ENCODE assay signal across 10 mouse cellular contexts in genomic region chr7:83658716-83659115, GRCm38 (mm10). TPM values are rescaled to one million over a fixed set of nuclear protein-coding genes. Genes with fewer than 3 reads are reported as not detected.
DNase-seq lines count a peak whose midpoint lies in the region; ATAC-seq and TF ChIP-seq lines count a peak whose summit lies in the region.
"Had no signal": no experiment of that assay in that cellular context is flagged by ENCODE, and none has a peak within 500 bp of the region (broad histone marks: within the 10 kb centered on the region; RNA-seq: fewer than 3 reads in every experiment).

No protein-coding gene starts in this region.

- no peaks in the 10 kb centered on the region for H3K36me3 ChIP-seq in heart, embryonic 13.5 days
- H3K36me3 ChIP-seq in lung, embryonic 14.5 days (ENCODE audit: insufficient read depth): no peaks in the 10 kb centered on the region
- no peaks in the 10 kb centered on the region for H3K36me3 ChIP-seq in intestine, embryonic 14.5 days (ENCODE audit: control insufficient read depth, insufficient read depth, low read length)
- H3K36me3 ChIP-seq in splenic B cell, adult 2 months (ENCODE audit: control insufficient read depth, insufficient read depth, low read length, poor library complexity, severe bottlenecking): no peaks in the 10 kb centered on the region
- H3K36me3 ChIP-seq: liver, embryonic 15.5 days had no signal

- DNase-seq in heart, adult 11 months: no peak
- DNase-seq in lung, embryonic 14.5 days: no peak
- DNase-seq in lung, adult 2 months: no peak
- no peak for DNase-seq in intestine, embryonic 14.5 days (ENCODE audit: low spot score)
- DNase-seq in splenic B cell, adult 2 months (ENCODE audit: low read depth, low spot score): peak; percentile 30
- DNase-seq in adrenal gland, postnatal 10 days: no peak
- DNase-seq in left cerebral cortex, adult 2 months (ENCODE audit: extremely low spot score in 1 of 2, low spot score in 2 of 2): no peak

- no peaks in the 10 kb centered on the region for H3K9me3 ChIP-seq in heart, embryonic 13.5 days
- no peaks in the 10 kb centered on the region for H3K9me3 ChIP-seq in lung, embryonic 14.5 days (ENCODE audit: low read depth, low read length)
- no peaks in the 10 kb centered on the region for H3K9me3 ChIP-seq in intestine, embryonic 14.5 days (ENCODE audit: control insufficient read depth, low read length)
- H3K9me3 ChIP-seq: liver, embryonic 15.5 days had no signal

- whole genome bisulfite sequencing in heart, embryonic 13.5 days: 75% methylated on average over 1 of the region's 1 CpGs
- 66% methylated on average over 1 of the region's 1 CpGs for WGBS in lung, embryonic 14.5 days
- 27% methylated on average over 1 of the region's 1 CpGs for WGBS in lung, adult 2 months
- WGBS in intestine, embryonic 14.5 days: 84% methylated on average over 1 of the region's 1 CpGs

- TF ChIP-seq POLR2A in lung, adult 2 months (IDR thresholded peaks at IDR 0.05; ENCODE audit: borderline replicate concordance, extremely low read depth, low read depth, low read length): no peak

- no peak overlapping the region for H3K4me3 ChIP-seq in heart, embryonic 13.5 days
- no peak overlapping the region for H3K4me3 ChIP-seq in lung, embryonic 14.5 days (ENCODE audit: low read depth, low read length)
- H3K4me3 ChIP-seq in lung, adult 2 months (replicated peaks; ENCODE audit: extremely low read depth, low read depth, low read length): no peak overlapping the region
- H3K4me3 ChIP-seq in intestine, embryonic 14.5 days (ENCODE audit: low read depth, low read length): no peak overlapping the region
- H3K4me3 ChIP-seq in left cerebral cortex, adult 2 months: no peak overlapping the region
- H3K4me3 ChIP-seq: liver, embryonic 15.5 days had no signal

- H3K4me2 ChIP-seq in heart, embryonic 13.5 days: no peak overlapping the region
- H3K4me2 ChIP-seq in lung, embryonic 14.5 days: no peak overlapping the region
- no peak overlapping the region for H3K4me2 ChIP-seq in intestine, embryonic 14.5 days (ENCODE audit: low read length)
- H3K4me2 ChIP-seq: liver, embryonic 15.5 days had no signal

- H3K27me3 ChIP-seq in heart, embryonic 13.5 days (replicated peaks): no peaks in the 10 kb centered on the region
- H3K27me3 ChIP-seq in lung, embryonic 14.5 days (ENCODE audit: insufficient read depth, low read length): no peaks in the 10 kb centered on the region
- no peaks in the 10 kb centered on the region for H3K27me3 ChIP-seq in intestine, embryonic 14.5 days (replicated peaks; ENCODE audit: control insufficient read depth, insufficient read depth, low read length)
- no peaks in the 10 kb centered on the region for H3K27me3 ChIP-seq in splenic B cell, adult 2 months (ENCODE audit: control insufficient read depth, insufficient read depth, low read length, poor library complexity, severe bottlenecking)
- H3K27me3 ChIP-seq: liver, embryonic 15.5 days had no signal

- peak overlapping the region; percentile 8; the same call in 1 of the 2 replicates for H3K27ac ChIP-seq in heart, embryonic 13.5 days (replicated peaks)
- H3K27ac ChIP-seq in lung, embryonic 14.5 days (ENCODE audit: low read depth): 0 out of 2 replicates have a peak overlapping the region, but pooled peaks have one; percentile 1
- 0 out of 2 replicates have a peak overlapping the region, but pooled peaks have one; percentile 11 for H3K27ac ChIP-seq in intestine, embryonic 14.5 days (ENCODE audit: low read depth)
- H3K27ac ChIP-seq in left cerebral cortex, adult 2 months: no peak overlapping the region
- H3K27ac ChIP-seq: hindbrain, postnatal 0 days had no signal

- no peak for ATAC-seq in heart, embryonic 13.5 days (ENCODE audit: extremely low read depth, insufficient number of reproducible peaks, low FRiP score, low TSS enrichment)
- ATAC-seq in lung, embryonic 14.5 days (ENCODE audit: insufficient read depth): 0 out of 2 replicates have a peak, but pooled peaks have one; percentile 17
- ATAC-seq in intestine, embryonic 14.5 days (replicated peaks; ENCODE audit: low FRiP score, low TSS enrichment, low read depth): no peak
- ATAC-seq: hindbrain, postnatal 0 days had no signal

- intact Hi-C loops in left cerebral cortex, adult 2 months (cut with DNase I): no loop called here

- no peak for TF ChIP-seq CTCF in lung, embryonic 14.5 days (IDR thresholded peaks at IDR 0.05; ENCODE audit: low read depth)
- no peak for TF ChIP-seq CTCF in lung, adult 2 months (IDR thresholded peaks at IDR 0.05; ENCODE audit: insufficient read depth, low read length)
- TF ChIP-seq CTCF in left cerebral cortex, adult 2 months (IDR thresholded peaks at IDR 0.05): no peak

- no peak overlapping the region for H3K9ac ChIP-seq in heart, embryonic 13.5 days
- H3K9ac ChIP-seq in lung, embryonic 14.5 days: no peak overlapping the region
- no peak overlapping the region for H3K9ac ChIP-seq in intestine, embryonic 14.5 days (ENCODE audit: low read length)
- H3K9ac ChIP-seq: liver, embryonic 15.5 days had no signal

- H3K4me1 ChIP-seq in heart, embryonic 13.5 days: no peaks in the 10 kb centered on the region
- peaks cover 2% of the 10 kb centered on the region; the same call in 1 of the 2 replicates for H3K4me1 ChIP-seq in lung, embryonic 14.5 days (ENCODE audit: insufficient read depth)
- H3K4me1 ChIP-seq in lung, adult 2 months (ENCODE audit: control insufficient read depth, insufficient read depth, low read length): peaks cover 7% of the 10 kb centered on the region; the same call in 1 of the 2 replicates
- no peaks in the 10 kb centered on the region for H3K4me1 ChIP-seq in intestine, embryonic 14.5 days (replicated peaks; ENCODE audit: control insufficient read depth, insufficient read depth, low read length)
- H3K4me1 ChIP-seq: liver, embryonic 15.5 days had no signal

RNA-seq across cellular contexts. Expression of gene Stard5, which starts 27.0 kb away (rescaled TPM):
- polyA plus RNA-seq in heart, embryonic 13.5 days (2015; fragmentation: Nextera tagmentation; extraction: Ambion mirVana): 28.5 and 28.9 TPM in 2 replicates
- polyA plus RNA-seq in lung, embryonic 14.5 days (2014; fragmentation: Nextera tagmentation; extraction: Ambion mirVana): 13.3 and 14.1 TPM in 2 replicates
- polyA plus RNA-seq in lung, adult 2 months (2012; rRNA removed): 9.0 and 14.3 TPM in 2 replicates
- polyA plus RNA-seq in intestine, embryonic 14.5 days (2014; fragmentation: Nextera tagmentation; extraction: Ambion mirVana): 37.0 and 37.1 TPM in 2 replicates
- 10 to 100 TPM; 30.1 to 35.2 TPM for total RNA-seq in adrenal gland, postnatal 10 days (2021)
- total RNA-seq in left cerebral cortex, adult 2 months (2021): 1 to 10 TPM; 6.8 to 7.4 TPM
